Mouse (Mus musculus) left cerebral cortex, adult 18-20 months (tissue): ENCODE results near the gene Sbpl. TPM values are rescaled to one million over a fixed set of nuclear protein-coding genes. Genes with fewer than 3 reads are reported as not detected.

Experiments
- DNase-seq, 2 experiments: peaks; one replicate each; pipeline ENCODE4 v3.0.0; 2021 to 2022; ENCODE audit warnings: low spot score in 2 of 2, mixed read lengths in 1 of 2
- long read RNA-seq, 2 experiments: library from polyadenylated mRNA; stranded (forward); transcript quantifications; one replicate each; pipeline ENCODE4 v2.0.0; 2021
- total RNA-seq, 2 experiments: library from RNA; stranded (reverse); gene quantifications; 2 replicates each; pipeline ENCODE4 v1.2.3; 2021

The Sbpl gene
- not detected for total RNA-seq
- long read RNA-seq, experiment 1: 0 reads
- long read RNA-seq, experiment 2: 0 reads

DNA sequence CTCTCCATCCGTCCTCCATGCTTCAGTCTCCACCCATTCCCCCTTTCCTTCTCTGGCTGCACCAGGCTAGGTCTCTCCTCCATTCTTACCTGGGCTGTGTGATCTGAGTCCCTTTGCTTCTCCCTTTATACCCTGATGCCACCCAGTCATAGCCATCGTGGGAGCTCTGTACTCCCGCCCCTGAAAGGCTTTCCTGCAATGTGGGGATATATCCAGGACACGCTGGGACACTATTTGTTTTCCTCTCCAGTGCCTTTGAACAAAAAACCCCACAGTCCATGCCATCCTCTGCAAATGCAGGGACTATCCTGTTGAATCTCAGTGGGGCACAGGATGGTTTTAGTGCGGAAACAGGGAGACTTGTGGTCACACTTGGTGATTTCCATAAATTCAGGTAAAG lies at the start of gene Sbpl:
Gene Sbpl (minus strand): TSS at position 101 of the 400 bp plus-strand sequence.
- DNase-seq: no peak

DNA sequence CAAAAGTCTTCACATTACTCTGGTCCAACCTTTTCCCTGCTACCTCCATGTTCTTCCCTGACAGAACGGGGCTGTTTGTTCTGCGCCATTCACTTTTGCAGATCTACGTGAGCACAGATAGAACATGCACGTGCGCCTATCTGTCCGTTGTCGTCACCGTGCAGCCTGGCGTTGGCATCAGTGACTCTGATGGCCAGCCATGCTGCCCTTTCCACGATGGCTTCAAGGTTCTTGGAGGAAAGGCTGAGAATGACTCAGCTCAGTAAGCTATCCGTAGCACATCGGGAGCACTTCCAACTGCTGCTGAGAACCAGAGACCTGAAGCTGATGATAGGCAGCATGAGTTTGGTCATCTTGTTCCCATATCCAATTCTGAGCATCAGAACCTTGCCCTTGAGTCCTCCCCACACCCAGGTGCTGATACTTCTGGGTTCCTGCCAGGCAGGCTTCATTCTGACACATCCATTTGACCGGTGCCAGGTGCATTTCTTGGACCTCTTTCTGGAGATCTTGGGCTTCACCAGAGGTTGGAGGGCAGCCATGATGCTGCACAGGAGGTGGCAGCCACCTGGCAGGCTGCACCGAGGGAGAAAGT lies 49.1 kb upstream of the Sbpl start:
- DNase-seq: no peak

DNA sequence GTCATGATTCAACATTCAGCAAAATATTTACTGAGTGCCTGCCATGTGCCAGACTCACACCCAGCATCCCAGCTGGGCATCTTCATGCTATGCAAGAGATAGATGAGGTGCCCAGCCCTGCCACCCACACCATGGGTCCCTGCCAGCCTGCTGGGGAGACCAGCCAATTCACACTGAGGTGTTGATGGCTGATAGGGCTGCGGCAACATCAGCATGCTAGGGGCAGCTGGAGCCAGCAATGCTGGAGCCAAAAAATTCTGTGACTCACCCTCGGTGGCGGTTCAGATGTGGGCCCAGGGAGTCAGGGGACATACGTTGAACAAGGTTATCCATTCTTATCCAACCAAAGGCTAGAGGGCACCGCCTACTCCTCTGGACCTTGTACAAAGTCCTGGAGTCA lies 45.3 kb upstream of the Sbpl start:
- DNase-seq: peak; percentile 86 to 91

DNA sequence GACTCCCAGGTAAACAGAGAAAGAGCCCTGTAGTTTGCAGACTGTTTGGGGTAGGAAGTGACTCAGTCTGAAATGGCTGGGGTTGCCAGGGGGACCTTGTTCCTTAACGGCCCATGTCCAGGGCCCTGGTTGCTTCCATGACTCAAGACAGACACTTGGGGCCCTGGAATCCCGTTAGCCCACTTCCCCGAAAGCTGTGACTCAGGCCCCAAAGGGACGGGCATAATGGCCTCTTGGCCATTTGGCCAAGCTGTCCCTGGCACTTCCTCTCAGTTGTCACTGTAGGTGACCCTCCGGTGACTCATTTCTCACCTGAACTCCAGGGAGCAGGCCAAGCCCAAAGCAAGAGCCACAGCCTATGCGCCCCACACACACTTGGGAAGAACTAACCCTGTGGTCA lies 43.3 kb upstream of the Sbpl start:
- DNase-seq: no peak

DNA sequence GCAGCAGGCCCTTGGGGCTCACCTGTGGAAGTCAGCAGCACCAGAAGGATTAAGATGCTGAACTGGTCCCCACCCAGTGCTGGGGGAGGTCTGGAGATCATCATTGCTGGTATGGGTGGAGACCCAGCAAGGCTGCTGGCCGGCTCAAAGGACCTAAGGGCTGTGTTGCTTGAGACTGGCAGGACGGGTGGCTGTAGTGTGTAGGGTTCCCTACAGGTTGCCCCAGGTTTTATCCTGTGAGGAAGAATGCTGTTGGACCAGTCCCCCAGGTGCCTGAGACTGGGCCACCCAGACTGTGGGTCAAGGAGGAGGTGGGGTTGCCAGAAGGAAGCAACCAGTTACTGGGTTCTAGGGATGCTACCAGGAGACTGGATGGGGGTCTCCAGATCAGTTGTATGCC lies 42.8 kb upstream of the Sbpl start, which contains the start of gene Prss22:
Gene Prss22 (minus strand): TSS at position 200 of the 400 bp plus-strand sequence.
- DNase-seq: no peak

DNA sequence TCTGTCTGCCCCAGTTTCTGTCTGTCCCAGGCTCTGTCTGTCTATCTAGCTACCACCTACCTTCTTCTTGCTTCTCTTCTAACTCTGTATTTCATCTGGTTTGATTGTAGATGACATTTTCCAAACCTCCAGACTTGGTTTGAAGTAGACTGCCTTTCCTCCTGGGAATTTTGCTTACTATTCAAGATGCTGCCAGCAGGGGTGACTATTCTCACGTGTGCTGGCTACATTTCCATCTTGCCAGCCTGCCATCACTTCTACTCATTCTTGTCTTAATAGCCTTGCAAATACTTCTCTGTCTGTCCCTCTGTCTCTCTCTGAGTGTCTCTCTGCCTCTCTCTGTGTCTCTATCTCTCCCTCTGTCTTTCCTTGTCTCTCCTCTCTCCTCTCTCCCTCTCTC lies 40.3 kb upstream of the Sbpl start:
- DNase-seq: no peak

DNA sequence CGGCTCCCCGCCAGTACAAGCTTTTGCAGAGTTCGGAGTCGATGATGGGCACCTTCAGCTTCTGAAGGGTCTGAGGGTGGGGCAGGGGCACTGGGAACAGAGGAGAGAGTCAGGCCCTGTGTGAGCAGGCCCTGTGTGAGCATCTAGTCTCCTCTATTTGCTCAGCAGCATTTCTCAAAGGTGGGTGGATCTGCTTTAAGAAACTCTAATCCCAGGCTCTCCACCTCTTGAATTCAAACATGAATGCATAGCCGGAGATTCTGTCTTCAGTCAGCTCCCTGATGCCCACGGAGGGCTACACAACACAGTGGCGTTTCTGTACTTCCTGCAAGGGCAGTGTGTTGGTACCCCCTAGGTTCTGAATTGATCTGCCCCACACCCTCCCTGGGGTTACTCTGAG lies 39.6 kb upstream of the Sbpl start:
- no peak for DNase-seq

DNA sequence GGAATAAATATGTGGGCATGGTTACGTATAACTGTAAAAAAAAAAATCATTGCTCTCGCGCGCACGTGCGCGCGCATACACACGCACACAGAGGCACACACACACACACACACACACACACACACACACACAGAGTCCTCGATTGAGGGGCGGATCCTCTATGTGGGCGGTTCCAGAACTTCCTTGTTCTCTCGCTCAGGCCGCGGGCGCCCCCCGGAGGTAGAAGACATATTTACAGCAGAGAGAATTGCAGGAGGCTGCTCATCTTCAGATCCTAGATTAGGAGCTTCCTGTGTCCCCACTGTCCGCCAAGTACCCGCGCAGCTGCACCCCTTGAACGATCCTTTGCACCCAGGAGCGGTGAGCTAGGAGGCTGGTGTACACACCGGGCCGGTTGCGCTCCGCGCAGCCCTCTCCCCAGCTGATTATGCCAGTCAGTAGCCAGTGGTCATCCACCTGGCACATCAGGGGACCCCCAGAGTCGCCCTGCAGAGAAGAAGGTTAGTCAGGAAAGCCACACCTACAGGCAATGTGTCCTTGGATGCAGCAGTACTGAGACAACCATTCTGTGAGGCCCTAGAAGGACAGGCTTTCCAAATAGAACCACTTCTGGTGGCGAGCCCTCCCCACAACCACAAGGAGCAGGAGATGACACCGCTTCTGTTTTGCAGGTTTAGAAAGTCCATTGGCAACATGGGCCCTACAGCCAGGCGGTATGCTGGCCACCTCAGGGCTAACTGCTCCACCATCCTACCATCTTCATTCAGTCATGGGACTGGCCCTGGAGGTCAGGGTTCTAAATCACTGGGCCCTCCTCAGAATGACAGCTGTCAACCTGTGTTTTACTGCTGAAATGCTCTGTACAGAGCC lies 38.7 kb upstream of the Sbpl start:
- DNase-seq: peak; percentile 94 to 97

DNA sequence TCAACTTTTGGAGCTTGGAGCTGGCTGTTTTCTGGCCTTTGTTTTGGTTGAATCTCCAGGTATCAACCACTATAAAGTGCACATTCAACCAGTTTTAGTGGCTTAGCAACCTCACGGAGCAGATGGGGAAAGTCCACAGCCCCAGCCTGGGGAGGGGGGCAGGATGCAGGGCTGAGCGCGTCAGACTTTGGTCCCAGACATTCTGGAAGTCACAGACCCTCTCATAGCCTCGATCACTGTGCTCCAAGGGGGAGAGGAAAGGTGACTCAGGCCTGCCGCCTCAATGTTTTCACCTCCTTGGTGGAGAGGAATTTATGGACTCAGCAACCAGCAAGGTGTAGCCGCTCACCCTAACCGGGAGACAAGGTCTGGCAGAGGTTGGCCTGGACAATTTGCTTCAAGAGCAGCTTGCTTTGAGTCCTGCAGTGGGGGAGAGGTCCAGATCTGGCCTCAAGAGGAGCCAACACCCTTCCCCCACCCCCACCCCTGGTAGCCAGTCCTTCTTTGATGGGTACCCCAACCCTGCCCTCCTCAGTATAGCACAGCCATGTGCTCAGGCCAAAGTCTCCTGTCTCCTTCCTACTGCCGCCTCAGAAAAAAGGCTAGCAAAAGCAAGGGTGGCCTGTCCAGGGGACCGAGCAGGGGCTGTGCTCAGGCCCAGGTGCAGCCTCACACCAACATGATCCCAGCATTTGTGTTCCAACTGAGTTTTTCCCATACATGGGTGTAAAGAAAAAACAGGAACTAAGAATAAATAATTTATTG lies 37.9 kb upstream of the Sbpl start:
- no peak for DNase-seq

DNA sequence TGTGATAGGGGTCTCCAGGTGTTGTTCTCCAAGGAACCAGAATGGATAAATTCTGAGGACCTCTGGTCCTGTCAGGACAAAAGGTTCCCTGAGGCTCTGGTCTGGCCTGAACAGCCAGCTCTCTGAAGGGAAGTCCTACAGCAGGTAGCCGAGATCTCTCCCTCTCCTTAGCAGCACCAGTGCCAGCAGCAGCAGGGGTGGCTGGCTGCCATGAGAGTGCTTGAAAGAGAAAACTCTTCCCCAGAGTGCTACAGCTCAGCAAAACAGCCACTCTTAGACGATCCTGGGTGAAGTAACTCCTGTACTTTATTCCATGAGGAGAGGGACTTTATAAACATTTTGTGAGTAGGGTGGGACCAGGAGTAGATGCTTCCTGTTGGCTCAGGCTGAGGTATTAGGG lies 34.7 kb upstream of the Sbpl start:
- DNase-seq: no peak

DNA sequence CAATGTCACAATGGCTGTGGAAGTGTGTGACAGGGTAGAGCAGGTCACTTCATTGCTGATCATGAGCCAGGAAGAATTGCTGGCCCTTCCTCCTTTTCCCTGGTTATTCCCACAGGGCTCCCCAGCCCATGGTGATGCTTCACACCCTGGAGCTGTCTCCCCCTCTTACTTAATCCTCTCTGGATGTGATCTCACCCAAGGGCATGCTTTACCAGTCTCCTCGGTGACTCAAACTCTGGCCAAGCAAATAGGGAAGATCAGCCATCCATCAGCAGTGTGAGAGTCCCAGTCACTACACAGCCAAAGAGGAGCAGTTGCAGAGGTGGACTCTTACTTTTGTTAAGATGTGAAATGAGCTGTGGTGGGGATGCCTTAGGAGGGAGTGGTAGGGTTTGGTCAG lies 29.9 kb upstream of the Sbpl start:
- DNase-seq: no peak

DNA sequence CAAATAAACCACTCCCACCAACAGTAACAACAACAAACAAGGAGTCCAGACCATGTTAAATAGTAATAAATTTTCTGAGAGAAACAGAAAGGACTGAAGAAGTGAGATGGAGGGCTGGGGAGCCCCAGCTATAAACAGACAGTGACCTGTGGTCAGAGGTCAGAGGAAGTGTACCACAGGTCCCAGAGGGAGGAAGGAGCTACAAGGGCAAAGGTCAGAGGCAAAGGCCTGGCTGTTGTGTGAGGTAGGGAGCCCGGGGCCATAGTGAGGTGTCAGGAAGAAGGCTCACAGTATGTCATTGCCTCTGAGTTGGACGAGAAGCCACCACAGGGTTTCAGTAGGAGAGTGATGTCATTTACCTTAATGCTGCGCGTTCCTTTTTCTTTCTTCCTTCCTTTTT lies 27.8 kb upstream of the Sbpl start:
- no peak for DNase-seq

DNA sequence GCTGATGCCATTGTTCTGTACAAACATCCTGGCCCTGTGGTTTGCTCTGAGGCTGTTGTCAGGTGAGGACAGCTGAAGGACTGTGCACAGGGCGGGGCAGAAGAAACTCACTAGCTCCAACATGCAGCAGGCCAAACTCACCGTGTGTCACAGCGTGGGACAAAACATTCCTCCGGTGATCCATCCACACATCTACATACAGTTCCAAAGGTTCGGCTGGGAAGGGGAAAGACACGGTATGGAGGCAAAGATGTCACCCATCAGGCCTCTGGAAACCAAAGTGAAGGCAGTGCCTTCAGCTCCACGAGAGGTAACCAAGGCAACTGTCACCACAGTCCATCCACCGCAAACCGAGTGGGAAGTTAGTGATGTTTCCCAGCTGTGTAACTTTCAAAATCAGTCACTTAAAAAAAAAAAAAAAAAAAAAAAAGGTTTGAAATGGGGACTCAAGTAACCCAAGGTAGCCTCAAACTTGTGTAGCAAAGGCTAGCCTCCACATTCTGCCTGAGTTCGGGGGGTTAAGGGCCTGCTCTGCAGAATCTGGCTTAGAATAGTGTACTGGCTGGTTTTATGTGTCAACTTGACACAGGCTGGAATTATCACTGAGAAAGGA lies 25.3 kb upstream of the Sbpl start, which contains the start of gene Prss30:
Gene Prss30 (minus strand): TSS at position 270 of the 613 bp plus-strand sequence.
- no peak for DNase-seq

DNA sequence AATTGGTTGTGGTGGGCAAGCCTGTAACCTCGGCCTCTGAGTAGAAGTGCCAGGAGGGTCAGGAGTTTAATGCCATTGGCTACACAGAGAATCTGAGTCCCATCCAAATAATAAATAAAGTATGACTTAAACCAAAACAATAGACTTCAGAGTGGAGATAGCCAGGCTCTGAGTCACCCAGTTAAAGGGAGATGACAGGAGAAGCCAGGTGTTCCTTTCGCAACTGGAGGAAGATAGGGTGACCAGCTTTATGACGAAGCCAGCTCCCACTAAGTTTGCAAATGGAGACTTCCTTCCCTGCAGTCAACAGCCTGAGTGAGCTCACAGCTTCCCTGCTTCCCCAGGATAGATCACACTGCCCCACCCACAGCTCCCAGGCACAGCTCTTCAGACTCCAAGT lies 24.4 kb upstream of the Sbpl start:
- DNase-seq: no peak

DNA sequence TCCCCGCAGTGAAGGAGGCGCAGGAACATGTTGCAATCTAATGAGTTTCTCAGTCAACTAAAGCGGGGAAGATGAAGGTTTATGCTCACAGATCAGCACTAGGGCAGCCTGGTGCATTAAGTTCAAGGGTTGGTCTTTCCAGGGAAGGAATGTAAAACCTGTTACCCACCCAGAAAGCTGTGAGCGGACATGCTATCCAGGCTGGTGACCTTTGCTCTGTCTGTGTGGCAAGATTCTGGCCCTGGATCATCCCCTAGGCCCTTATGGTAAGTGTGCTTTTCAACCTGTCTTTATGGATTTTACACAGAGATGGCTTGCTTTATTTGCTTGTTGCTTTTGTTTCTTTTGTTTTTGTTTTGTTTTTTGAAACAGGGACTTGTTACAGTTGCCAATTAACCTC lies 21.6 kb upstream of the Sbpl start:
- no peak for DNase-seq

DNA sequence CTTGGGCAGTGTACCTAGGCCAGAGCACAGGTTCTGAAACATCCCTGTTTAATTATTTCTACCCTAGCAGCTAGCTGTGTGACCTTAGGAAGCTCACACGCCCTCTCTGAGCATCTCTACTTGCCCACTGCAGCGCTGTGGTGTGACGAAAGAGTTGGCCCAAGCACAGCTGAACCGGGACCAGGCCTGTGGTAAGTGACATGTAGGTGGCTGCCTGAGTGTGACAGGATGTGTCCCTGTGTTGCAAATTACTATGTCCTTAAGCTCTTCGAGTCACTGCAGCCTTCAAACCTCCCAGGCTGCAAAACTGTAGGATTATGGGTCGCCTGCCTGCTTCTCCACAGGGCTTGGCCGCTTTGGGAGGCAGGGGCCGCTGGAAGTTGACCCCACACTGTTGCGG lies 16.2 kb upstream of the Sbpl start:
- no peak for DNase-seq

DNA sequence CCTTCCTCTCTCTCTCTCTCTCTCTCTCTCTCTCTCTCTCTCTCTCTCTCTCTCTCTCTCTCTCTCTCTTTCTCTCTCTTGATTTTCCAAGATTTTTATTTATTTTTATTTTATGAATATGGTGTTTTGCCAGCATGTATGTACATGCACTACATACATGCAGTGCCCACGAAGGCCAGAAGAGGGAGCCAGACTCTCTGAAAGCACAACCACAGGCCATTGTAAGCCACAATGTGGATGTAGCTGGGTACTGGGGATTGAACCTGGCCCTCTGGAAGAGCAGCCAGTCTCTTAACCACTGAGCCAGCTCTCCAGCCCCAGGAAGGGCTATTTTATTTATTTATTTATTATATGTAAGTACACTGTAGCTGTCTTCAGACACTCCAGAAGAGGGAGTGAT lies 14.2 kb upstream of the Sbpl start:
- peak; percentile 73 to 80 for DNase-seq

DNA sequence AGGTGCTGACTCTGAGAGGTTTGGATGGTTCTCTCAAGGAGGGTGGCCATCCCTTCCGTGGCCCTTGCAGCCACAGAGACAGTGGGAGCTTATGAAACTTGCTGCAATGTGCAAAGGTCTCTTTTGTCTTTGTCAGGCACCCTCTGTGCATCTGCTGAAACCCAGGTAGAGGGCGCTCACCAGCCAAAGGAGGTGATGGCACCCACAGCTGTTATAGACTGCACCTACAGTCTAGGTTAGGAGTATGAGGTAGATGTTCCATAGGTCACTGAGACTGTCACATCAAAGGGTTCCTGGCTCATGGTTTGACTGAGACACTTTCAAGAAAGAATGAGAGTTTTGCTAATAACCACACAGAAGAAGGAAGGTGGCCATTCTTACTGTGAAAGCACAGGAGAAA lies 13.7 kb upstream of the Sbpl start:
- no peak for DNase-seq

DNA sequence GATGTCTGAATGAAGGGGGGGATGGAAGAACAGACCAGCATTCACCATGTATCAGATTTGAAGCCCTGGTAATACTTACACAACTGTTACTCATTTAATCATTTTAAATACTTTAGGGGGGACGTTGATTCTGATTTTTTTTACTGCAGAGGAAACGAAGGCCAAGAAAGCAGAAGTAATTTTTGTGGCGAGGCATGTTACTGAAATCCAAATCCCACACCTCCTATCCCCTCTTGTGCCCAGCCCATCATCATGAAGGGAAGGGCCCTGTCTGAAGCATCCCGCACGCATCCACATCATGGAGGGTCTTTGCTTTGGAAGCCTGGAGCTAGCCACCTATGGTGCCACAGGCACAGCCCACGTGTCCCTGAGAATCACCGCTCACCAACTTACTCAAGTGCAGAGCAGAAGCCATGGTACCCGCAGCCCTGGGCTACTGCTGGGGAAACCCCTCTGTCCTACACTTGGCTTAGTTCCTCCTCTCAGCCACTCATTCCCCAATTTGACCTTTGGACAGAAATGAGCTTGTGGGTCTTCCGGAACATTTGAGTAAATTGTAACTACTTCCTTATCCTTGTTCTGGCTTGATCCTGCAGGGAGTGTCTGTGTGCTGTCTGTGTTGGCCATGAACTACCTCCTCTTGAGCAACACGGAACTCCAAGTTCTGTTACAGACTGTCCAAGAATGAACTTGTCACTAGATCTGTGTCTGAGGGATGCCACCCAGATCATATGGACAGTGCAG lies 11.8 kb upstream of the Sbpl start:
- DNase-seq: no peak

DNA sequence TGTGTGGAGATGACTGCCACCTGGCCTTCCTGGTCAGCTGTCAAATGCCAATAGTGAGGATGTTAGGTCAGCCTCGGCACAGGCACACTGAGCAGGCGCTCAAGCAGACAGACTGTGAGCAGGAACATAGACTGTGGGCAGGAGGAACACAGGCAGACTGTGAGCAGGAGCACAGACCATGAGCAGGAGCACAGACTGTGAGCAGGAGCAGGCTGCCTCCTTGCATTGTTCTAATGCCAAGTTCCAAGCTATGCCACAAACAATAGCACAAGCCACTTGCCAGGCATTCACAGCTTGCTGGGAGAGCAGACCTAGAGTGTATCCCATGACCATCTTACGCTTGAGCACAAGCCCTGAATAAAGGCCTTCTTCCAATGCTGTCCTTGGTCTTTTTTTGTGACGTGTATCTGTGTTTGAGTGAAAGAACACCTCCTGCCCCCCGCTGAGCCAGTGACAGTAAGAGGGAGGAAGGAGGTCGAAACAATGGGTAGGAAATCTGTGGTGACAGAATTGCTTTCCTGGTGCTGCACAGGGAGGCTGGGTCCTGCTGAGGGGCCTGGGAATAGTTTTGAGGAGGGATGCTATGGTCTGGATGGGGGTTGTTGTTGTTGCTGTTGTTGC lies 10.8 kb upstream of the Sbpl start:
- no peak for DNase-seq
